Mouse (Mus musculus) heart, postnatal 25 days (tissue): ENCODE measurements at regions not wholly inside any gene's neighbourhood (a gene's known extent, or its start where the extent isn't known, plus 50 kb on each side); places are given as distances from the start of the nearest gene placed in this dataset.

Experiments used
- DNase-seq: peaks from one replicate; pipeline ENCODE4 v3.0.0; 2022; ENCODE audit warnings: low spot score
- intact Hi-C: fragments of 180-260 bp; cut with DNase I; formaldehyde crosslinking; loops from one replicate; pipeline ENCODE4 v1.15.1; 2025

DNA sequence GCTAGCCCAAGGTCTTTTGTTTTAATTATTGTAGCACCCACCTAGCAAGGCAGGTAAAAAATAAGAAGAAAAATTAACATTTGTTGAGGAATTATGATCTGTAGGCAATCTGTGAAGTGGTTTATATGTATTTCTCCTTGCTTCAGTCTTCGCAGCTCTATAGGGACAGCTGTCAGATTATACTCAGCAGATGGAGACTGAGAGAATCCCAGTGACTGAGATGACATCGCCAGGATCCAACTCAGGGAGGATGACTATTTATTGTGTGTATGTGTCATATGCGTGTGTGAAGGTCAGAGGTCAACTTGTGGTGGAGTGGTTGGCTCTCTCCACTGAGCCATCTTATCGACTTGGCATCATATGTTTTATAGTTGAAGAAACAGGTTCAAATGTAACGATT lies 362.0 kb upstream of the Chd6 start:
- DNase-seq, result no peak
- intact Hi-C loops, result loop anchor here (5.0 kb wide), 1 partner anchor 1191 kb away; the partner anchor contains the start of gene Ptprt

DNA sequence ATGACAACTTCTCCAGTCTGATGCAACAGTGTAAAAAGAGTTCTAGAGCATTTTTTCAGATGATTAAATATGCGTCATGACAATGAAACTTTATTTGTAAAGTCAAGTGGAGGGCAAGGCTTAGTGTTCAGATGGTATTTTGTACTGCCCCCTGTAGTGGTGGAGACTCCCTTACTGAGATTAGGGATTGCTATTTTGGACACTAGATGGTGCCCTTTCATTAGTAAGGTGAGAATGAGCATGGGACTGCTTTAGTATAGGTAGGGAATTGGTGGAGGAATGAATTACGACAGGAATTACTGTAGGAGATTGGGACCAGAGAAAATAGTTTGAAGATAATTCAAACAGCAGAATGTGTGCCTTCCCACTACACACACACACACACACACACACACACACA lies 361.1 kb upstream of the Chd6 start:
- intact Hi-C loops, result loop anchor here (5.0 kb wide), 1 partner anchor 1192 kb away; the partner anchor contains the start of gene Ptprt

DNA sequence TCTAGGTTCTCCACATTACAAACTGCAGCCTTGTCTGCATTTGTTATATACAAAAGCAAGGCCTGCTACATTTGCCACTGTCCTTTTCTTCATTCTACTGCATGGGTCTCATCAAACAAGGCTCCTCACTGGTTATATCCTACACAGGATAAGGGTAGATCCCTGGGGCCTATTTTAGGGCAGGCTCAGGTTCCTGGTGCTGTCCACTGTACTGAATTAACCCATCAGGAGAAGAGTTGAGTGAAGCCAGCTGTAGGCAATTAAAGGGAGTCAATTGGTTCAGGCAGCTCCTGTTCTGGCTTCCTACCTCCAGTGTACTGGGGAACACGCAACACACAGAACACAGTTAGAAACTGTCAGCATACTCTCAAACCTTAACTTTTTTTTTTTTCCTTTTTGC lies 358.2 kb upstream of the Chd6 start:
- intact Hi-C loops, result no loop called here
- no peak for DNase-seq

More for the DNA sequence above, 361.1 kb upstream of the Chd6 start:
- DNase-seq, result no peak

DNA sequence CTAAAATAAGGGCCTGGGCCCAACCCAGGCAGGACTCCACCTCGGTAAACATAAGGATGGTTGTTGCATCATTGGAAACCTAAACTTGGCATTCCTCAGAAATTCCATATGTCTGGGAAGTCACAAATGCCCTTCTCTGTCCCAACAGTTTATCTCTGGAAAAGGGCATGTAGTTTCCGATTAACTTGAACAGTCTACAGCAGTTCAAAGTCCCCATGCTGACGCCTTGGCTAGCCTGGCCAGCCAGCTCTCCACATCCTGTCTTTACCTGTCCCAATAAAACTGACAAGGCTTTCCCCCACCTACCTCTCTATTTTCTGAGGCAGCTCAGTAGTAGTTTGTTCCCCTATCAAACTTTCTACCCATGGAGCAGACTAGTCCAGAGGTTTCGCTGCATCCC lies 351.7 kb upstream of the Chd6 start:
- DNase-seq, result no peak
- intact Hi-C loops, result no loop called here

DNA sequence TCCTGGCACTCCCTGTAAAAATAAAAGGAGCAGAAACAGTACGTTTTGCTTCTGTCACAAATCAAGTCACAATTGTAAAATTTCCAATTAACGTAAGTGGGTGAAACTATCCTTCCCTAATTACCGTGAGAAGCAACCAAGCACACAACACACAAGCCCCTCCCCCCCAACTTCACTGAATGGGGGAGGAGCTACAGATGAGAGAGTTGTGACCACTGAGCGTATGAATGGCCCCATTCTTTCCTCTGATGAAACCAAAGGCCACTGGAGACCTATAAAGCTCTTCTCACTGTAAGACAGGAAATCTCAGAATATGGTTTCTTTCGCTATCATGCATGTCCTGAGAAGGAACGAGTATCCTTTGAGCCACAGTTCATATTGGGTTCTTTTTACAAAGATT lies 345.6 kb upstream of the Chd6 start:
- intact Hi-C loops, result no loop called here
- DNase-seq, result no peak

DNA sequence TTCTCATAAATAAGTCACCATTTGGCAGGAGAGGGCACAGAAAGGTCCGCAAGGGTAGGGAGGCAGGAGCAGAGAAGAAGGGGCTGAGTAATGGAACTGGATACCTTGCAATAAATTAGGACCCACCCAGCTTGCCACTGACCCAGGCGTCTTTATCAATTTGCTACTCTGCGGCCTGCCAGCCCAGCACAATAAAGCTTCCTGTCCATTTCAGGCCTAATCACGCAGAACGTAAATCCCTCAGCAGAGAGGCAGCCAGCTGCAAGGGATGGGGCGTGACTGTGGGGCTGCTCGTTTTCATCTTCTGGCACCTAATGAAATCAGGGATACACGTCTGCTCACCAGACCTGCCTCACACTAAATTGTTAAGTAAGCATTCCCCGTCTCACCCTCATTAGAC lies 324.9 kb upstream of the Chd6 start:
- DNase-seq, result no peak
- intact Hi-C loops, result no loop called here

DNA sequence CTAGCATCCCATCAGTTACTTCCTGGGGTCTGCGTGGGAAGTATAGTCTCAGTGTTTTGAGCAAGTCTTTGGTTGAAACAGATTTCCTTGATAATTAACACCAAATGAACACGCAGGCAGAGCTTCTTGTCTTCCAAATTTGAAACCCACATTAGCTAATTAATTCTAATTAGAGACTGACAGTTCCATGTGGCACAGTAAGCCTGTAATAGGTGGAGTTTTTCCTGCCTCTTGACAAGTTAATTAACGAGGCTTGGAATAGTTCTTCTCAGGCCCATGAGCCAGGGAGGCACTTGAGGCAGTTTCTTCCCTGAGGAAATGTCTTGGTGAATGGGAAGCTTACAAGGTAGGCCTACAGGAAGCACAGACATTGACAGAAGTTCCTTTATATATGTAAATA lies 320.4 kb upstream of the Chd6 start:
- intact Hi-C loops, result no loop called here
- no peak for DNase-seq

DNA sequence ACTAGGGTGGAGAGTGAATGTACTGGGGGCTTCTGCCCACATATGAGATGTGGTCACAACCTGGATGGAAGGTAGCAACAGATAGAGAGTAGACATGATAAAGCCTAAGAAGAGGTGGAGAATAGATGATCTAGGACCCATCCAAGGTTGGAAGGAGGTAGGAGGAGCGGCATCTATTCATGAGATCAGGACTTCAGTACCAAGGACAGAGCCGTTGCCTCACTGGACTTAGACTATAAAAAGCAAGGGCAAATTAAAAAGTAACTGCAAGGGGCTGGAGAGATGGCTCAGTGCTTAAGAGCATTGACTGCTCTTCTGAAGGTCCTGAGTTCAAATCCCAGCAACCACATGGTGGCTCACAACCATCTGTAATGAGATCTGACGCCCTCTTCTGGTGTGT lies 316.7 kb upstream of the Chd6 start:
- DNase-seq, result no peak

DNA sequence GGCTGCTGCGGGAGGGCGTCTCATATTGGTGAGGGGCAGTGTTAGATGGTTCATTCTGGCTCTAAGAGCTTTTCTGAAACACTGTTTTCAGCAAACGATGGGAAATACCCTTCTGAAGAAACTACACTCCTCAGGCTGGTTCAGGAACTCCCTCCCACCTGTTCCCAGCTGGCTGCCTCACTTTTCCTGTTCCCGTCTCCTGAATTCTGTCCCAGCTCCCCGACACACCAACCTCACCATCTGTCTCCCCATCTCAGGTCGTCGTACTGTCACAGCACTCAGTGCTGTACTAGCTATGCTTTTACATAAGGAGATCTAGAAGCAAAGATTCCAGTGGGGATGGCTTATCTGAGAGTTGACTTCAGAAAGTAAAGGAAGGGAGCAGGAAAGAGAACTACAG lies 309.2 kb upstream of the Chd6 start:
- intact Hi-C loops, result no loop called here
- DNase-seq, result no peak

More for the DNA sequence above, 316.7 kb upstream of the Chd6 start:
- intact Hi-C loops, result no loop called here

DNA sequence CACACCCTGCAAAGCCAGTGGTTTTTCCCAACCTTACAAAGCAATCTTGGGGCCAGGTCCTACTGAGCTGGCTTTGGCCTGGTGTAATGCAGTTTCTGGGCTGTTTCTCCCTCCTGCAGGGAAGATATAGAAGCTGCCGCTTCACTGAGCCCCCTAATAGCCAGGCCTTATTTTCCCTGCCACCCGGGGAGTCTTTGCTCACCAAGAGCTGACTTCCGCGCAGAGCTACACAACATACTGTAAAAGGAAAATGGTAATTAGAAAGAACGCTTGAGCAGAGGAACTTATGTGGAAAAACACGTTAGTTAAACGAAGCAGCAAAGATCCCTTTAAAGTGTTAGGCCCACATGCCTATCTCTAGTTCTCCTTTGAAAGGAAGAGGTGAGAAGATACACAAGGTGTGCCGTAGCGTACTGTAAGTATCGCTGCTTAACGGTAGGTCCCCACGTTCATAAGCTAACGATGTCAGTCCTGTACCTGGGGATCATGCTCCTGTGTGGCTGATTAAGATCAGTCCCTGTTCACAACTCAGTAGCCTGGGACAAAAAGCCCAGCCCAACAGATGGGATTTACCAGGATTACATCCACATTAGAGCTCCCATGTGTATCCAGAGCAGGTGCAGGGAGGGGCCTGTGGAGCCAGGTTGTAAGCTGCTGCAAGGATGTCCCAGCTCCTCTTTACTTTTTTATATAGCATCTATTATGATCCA lies 307.5 kb upstream of the Chd6 start:
- intact Hi-C loops, result no loop called here
- no peak for DNase-seq

DNA sequence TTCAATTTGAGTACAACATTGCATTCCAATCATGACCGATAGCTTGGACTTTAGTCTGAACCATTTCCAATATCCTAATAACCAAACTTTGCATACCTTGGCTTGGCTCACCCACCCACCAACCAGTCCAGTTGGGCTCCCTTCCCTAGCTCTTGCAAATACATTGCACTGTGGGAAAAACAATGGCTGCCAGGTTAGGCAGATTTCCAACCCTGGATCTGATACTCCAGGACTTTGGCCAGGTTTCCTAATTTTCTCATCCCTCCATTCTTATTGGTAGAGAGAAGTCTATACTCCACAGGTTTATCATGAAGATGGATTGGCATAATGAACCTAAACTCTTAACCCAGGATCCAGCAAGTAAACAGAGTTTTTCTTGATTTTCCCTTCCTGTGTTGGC lies 299.4 kb upstream of the Chd6 start:
- intact Hi-C loops, result no loop called here
- DNase-seq, result no peak

DNA sequence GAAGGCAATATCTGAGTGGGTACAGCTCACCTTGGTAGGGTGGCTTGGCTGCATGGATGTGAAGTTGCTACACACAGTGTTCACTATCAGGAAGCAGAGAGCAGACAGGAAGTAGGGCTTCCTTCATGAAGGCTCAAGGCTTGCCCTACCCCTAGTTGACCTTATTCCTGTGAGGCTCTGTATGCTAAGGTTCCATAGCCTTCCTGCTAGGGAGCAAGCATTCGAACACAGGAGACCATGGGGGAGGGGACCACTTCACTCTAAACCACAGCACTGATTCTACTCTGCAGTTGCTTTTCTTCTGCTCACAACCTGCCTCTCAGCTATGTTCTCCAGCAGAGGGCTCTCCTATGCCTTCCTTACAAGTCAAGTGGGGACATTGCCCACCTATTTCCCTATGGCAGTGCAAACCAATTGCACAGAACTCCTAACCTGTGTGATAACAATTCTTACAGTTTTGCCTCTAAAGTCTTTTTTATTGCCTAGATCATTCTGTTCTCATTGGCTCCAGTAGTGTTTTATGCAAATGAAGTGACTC lies 297.0 kb upstream of the Chd6 start:
- intact Hi-C loops, result no loop called here
- DNase-seq, result no peak

DNA sequence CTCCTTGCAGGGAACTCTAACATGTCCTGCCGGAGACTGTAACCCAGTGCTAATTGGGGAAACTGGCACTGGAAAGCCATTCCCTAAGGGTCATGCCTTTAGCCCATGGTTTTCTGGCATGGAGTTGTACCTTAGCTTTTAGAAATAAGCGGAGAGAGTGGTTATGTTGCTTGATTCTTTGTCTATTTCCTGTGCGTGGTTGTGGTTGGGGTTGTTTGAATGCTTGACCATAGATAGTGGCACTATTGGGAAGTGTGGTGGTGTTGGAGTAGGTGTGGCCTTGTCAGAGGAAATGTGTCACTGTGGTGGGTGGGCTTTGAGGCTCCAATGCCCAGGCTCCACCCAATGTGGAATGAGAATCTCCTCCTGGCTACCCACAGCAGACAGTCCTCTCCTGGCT lies 289.2 kb upstream of the Chd6 start:
- DNase-seq, result no peak
- intact Hi-C loops, result no loop called here

DNA sequence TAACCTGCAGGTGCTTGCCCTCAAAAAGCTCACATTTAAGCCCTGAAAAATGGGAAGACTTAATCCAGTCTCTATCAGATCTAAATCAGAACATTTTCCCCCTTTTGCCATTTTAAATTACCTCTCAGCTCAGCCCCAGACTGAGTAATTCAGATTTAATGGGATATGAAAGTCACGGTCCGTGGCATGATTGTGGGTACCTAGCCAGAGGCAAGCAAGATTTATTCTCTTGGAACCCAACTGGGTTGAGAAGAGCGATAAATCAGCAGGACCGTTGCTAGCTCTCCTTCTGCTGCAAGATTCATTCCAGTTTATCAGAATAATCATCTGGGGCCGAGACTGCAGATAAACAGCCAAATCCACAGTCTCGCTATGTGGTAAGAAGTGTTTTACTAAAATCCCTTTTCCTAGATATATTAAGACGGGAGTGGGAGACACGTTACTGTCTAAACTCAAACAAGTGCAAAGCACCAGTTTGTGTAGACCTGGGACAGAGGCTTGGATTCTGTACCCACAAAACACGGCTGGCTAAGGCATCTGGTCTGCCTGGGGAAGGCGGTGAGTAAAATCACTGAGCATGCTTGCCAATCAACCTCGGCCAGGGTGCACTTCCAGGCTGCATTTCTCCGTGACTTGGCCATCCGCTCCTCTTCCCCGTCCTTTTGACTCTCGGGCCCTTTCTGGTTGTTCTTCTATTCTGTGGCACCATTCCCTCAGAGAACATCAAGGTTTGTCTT lies 282.2 kb upstream of the Chd6 start:
- intact Hi-C loops, result no loop called here

DNA sequence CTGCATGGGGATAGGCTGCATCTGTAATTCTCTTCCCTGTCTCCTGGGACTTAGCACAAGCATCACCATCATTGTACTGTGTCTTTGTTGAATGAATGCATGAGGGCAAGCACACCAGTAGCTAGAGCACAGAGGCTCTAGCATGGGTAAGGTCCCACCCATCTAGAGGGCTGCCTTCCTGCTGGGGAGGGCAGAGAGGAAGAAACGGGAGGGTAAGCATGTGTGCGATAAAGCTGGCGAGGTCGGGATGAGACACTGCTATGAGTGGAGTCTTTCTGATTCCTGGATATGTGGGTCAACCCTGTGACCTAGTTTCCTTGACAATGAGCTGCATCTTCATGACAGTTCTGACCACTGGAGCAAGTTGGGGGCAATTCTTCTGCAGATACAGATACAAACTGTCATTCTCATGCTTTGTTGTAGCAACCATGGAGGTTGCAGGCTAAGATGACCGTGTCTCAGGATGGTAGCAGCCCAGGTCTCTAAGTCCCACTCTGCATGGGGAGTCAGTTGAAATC lies 280.5 kb upstream of the Chd6 start:
- no peak for DNase-seq

More for the DNA sequence above, 282.2 kb upstream of the Chd6 start:
- no peak for DNase-seq

DNA sequence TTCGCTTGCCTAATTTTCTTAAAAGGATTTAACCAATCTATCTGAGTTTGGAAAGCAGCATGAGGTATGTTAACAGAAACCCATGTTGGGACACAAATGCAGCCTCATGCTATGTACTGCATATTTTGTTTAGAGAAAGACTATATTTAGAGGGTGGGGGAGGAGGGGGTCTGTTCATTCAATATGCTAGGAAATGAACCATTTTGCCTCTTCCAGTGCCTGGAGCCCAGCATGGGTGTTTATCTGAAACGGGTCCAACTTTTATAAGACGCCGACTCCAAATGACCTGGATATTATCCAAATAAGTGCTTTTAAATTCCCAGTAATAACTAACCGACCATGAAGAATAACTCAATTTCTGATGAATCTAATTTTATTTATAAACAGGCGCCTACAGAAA lies 278.2 kb upstream of the Chd6 start:
- intact Hi-C loops, result loop anchor here (5.0 kb wide), 1 partner anchor 545 kb away; no protein-coding TSS in a partner anchor
- no peak for DNase-seq

More for the DNA sequence above, 280.5 kb upstream of the Chd6 start:
- intact Hi-C loops, result loop anchor here (5.0 kb wide), 1 partner anchor 543 kb away; no protein-coding TSS in a partner anchor

DNA sequence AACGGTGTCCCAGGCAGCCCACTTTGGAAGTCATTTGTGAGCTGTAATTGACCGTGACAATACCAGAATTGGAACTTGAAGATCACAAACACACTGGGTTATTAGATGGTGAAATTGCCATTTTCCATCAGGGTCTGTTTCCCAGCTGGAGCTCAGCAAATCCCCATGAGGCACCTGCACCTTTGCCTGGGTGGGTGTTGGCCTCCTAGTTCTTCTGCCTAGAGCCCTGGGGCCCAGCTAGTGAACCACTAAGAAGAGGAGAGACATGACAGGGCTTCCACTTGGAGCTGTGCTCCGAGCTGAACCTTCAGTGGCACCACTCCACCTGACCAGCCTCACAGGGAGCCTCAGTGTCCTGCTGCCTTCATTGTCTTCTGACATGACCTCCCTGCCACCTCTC lies 273.5 kb upstream of the Chd6 start:
- intact Hi-C loops, result no loop called here
- no peak for DNase-seq

DNA sequence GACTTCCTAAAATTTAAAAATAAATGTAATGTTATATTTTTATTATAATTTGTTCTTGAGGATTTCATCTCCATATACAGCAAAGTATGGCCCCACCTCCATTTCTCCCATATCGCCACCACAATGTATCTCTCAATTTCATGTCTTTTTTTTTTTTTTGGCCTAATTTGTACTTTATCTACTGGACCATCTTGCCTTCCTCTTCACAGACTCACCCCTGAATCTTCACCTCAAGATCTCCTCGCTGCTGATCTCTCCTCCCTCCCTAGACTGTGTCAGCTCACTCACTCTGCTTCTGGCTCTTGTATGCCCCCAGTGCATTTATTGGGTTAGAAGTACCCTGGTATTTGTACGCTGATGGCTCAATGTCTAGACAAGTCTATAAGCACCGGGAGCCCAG lies 269.4 kb upstream of the Chd6 start:
- intact Hi-C loops, result no loop called here
- DNase-seq, result no peak

DNA sequence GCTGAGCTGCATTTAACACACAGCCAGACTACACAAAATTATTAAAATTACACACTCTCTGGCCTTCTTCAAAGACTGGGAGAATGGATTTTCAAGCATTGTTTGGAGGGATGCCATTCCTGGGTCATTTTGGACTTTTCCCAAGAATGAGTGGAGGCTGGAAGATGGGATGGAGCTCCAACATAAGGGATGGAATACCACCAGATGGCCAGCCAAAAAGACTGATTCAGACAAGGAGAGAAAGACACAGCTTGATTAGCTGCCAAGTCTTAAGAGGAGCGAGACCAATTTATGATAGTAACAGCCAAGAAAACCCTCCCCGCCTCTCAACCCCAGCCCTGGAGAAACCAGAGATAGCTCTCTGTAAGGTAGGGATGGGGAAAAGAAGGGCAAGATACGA lies 253.4 kb upstream of the Chd6 start:
- no peak for DNase-seq
- intact Hi-C loops, result no loop called here

DNA sequence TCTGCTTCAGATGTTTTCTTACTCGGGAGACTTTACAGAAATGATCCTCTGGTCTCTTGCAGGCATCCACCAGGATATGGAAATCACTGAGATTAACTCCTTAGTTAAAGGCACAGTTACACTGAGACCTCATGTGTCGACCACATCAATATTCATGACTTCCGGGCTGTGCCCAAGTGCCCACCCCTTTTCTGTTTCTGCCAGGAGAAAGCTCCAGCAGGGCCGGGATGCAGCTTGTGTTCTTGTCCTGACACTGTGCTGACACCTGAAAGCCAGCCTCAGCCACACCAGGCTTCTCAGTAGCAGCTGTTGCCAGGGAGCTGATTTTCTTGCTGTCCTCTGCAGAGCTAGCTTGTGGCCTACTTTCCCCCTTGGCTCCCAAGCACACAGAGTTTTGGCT lies 240.2 kb upstream of the Chd6 start:
- intact Hi-C loops, result no loop called here

DNA sequence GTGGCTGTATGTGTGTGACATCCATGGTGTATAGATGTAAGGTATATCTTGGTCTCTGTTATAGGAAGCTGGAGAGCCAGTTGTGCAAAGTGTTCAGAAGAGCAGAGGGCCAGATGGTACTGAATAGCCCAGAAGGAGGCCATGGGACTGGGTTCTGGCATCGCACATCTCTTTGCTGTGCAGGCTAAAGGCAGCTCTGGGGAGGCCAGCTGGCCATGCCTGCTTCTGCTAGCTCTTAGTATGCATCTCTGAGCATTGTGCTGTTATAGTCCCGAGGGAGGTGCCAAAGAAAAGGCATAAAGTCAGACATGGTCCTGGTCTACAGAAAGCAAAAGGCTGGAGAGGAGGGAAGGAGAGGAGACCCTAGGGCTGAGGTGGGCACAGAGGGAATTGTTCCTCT lies 235.1 kb upstream of the Chd6 start:
- intact Hi-C loops, result no loop called here
- DNase-seq, result no peak

More for the DNA sequence above, 240.2 kb upstream of the Chd6 start:
- DNase-seq, result no peak
